Mouse (Mus musculus) inflammation-experienced regulatory T-cells, adult 6 months (primary cell): ENCODE measurements around the gene Foxp1. TPM values are rescaled to one million over a fixed set of nuclear protein-coding genes. Genes with fewer than 3 reads are reported as not detected.

Source experiments
- ATAC-seq: one replicate; pipeline ENCODE4 v1.8.0; 2017
- polyA plus RNA-seq, 3 experiments: library from polyadenylated mRNA; unstranded; fragments of 100-300 nt; shearing (Covaris generic); gene quantifications; one replicate each; pipeline ENCODE4 v1.2.1; 2017

Gene Foxp1
- polyA plus RNA-seq, 3 experiments from 2014 or later = 83.3 to 273 (median 271) TPM

- ATAC-seq = no peak
Measured at GRCm38 (mm10) chr6:99078089-99078488, 444.4 kb downstream of the Foxp1 start.

GRCm38 (mm10) chr6:99073303-99074271, 448.9 kb downstream of the Foxp1 start:
- no peak for ATAC-seq

GRCm38 (mm10) chr6:99070710-99071109, 451.8 kb downstream of the Foxp1 start:
- no peak for ATAC-seq

GRCm38 (mm10) chr6:99069726-99070125, 452.8 kb downstream of the Foxp1 start:
- ATAC-seq = no peak

GRCm38 (mm10) chr6:99065569-99066353, 456.8 kb downstream of the Foxp1 start:
- ATAC-seq = no peak

GRCm38 (mm10) chr6:99063982-99064484, 458.5 kb downstream of the Foxp1 start:
- no peak for ATAC-seq

GRCm38 (mm10) chr6:99062931-99063330, 459.6 kb downstream of the Foxp1 start:
- no peak for ATAC-seq

GRCm38 (mm10) chr6:99058688-99059087, 463.8 kb downstream of the Foxp1 start:
- no peak for ATAC-seq

- ATAC-seq = peak; percentile 88
Measured at GRCm38 (mm10) chr6:99057113-99057553, 465.4 kb downstream of the Foxp1 start.

GRCm38 (mm10) chr6:99056379-99056778, 466.1 kb downstream of the Foxp1 start:
- no peak for ATAC-seq

GRCm38 (mm10) chr6:99053998-99054397, 468.5 kb downstream of the Foxp1 start:
- ATAC-seq = no peak

- no peak for ATAC-seq
Measured at GRCm38 (mm10) chr6:99053111-99053510, 469.4 kb downstream of the Foxp1 start.

GRCm38 (mm10) chr6:99051724-99052123, 470.8 kb downstream of the Foxp1 start:
- ATAC-seq = no peak

GRCm38 (mm10) chr6:99050288-99051006, 472.1 kb downstream of the Foxp1 start:
- peak; percentile 88 for ATAC-seq

GRCm38 (mm10) chr6:99047322-99047721, 475.2 kb downstream of the Foxp1 start:
- no peak for ATAC-seq

- ATAC-seq = no peak
Measured at GRCm38 (mm10) chr6:99045845-99046788, 476.4 kb downstream of the Foxp1 start.

- ATAC-seq = no peak
Measured at GRCm38 (mm10) chr6:99043932-99044664, 478.4 kb downstream of the Foxp1 start.

- no peak for ATAC-seq
Measured at GRCm38 (mm10) chr6:99043226-99043625, 479.3 kb downstream of the Foxp1 start.

- ATAC-seq = no peak
Measured at GRCm38 (mm10) chr6:99042175-99042954, 480.2 kb downstream of the Foxp1 start.

- no peak for ATAC-seq
Measured at GRCm38 (mm10) chr6:99038977-99039376, 483.5 kb downstream of the Foxp1 start.
